Mouse (Mus musculus): Measurements from ENCODE around the gene Ermp1. TPM values are rescaled to one million over a fixed set of nuclear protein-coding genes. Genes with fewer than 3 reads are reported as not detected.

Gene Ermp1
- polyA plus RNA-seq, 1 experiment from 2014 or later = 17.9 TPM

- no peaks in the 10 kb centered on the region for H3K4me1 ChIP-seq (ENCODE audit: control insufficient read depth, insufficient read depth, low read length)
- H3K27ac ChIP-seq (ENCODE audit: low read length) = no peak overlapping the region
- no peaks in the 10 kb centered on the region for H3K36me3 ChIP-seq (ENCODE audit: control insufficient read depth, insufficient read depth, low read length)
- H3K27me3 ChIP-seq (ENCODE audit: control insufficient read depth, insufficient read depth, low read length) = no peaks in the 10 kb centered on the region
- no peak overlapping the region for H3K4me3 ChIP-seq (replicated peaks; ENCODE audit: low read length)
- no peak for ATAC-seq (ENCODE audit: insufficient read depth, low FRiP score)
- no peak overlapping the region for H3K4me2 ChIP-seq (ENCODE audit: low read depth, low read length)
- no peaks in the 10 kb centered on the region for H3K9me3 ChIP-seq (replicated peaks; ENCODE audit: control insufficient read depth, low read length)
- no peak overlapping the region for H3K9ac ChIP-seq (ENCODE audit: low read length)
- WGBS = 73% methylated on average over 10 of the region's 10 CpGs
Measured at GRCm38 (mm10) chr19:29676479-29677193, 28.4 kb upstream of the Ermp1 start.

GRCm38 (mm10) chr19:29675562-29676078, 27.4 kb upstream of the Ermp1 start:
- Histone ChIP-seq H3K9me3 (replicated peaks; ENCODE audit: control insufficient read depth, low read length) (no peaks in the 10 kb centered on the region), H3K27me3 (ENCODE audit: control insufficient read depth, insufficient read depth, low read length) (no peaks in the 10 kb centered on the region), H3K9ac (ENCODE audit: low read length) (no peak overlapping the region), H3K4me2 (ENCODE audit: low read depth, low read length) (no peak overlapping the region), H3K4me1 (ENCODE audit: control insufficient read depth, insufficient read depth, low read length) (no peaks in the 10 kb centered on the region), H3K27ac (ENCODE audit: low read length) (no peak overlapping the region), H3K36me3 (ENCODE audit: control insufficient read depth, insufficient read depth, low read length) (no peaks in the 10 kb centered on the region), H3K4me3 (replicated peaks; ENCODE audit: low read length) (no peak overlapping the region)
- ATAC-seq (ENCODE audit: insufficient read depth, low FRiP score) = peak; percentile 39; the same call in 1 of the 2 replicates
- 28% methylated on average over 9 of the region's 9 CpGs for WGBS

- H3K36me3 ChIP-seq (ENCODE audit: control insufficient read depth, insufficient read depth, low read length) = no peaks in the 10 kb centered on the region
- WGBS = 92% methylated on average over 7 of the region's 7 CpGs
- ATAC-seq (ENCODE audit: insufficient read depth, low FRiP score) = no peak
- H3K9me3 ChIP-seq (replicated peaks; ENCODE audit: control insufficient read depth, low read length) = no peaks in the 10 kb centered on the region
- no peaks in the 10 kb centered on the region for H3K4me1 ChIP-seq (ENCODE audit: control insufficient read depth, insufficient read depth, low read length)
- no peaks in the 10 kb centered on the region for H3K27me3 ChIP-seq (ENCODE audit: control insufficient read depth, insufficient read depth, low read length)
- H3K4me3 ChIP-seq (replicated peaks; ENCODE audit: low read length) = no peak overlapping the region
- no peak overlapping the region for H3K9ac ChIP-seq (ENCODE audit: low read length)
- H3K4me2 ChIP-seq (ENCODE audit: low read depth, low read length) = no peak overlapping the region
- no peak overlapping the region for H3K27ac ChIP-seq (ENCODE audit: low read length)
Measured at GRCm38 (mm10) chr19:29674946-29675345, 26.7 kb upstream of the Ermp1 start.

- H3K4me2 ChIP-seq (ENCODE audit: low read depth, low read length) = no peak overlapping the region
- no peak overlapping the region for H3K4me3 ChIP-seq (replicated peaks; ENCODE audit: low read length)
- no peaks in the 10 kb centered on the region for H3K36me3 ChIP-seq (ENCODE audit: control insufficient read depth, insufficient read depth, low read length)
- ATAC-seq (ENCODE audit: insufficient read depth, low FRiP score) = no peak
- H3K27ac ChIP-seq (ENCODE audit: low read length) = no peak overlapping the region
- no peak overlapping the region for H3K9ac ChIP-seq (ENCODE audit: low read length)
- no peaks in the 10 kb centered on the region for H3K4me1 ChIP-seq (ENCODE audit: control insufficient read depth, insufficient read depth, low read length)
- H3K27me3 ChIP-seq (ENCODE audit: control insufficient read depth, insufficient read depth, low read length) = no peaks in the 10 kb centered on the region
- 95% methylated on average over 13 of the region's 13 CpGs for WGBS
- H3K9me3 ChIP-seq (replicated peaks; ENCODE audit: control insufficient read depth, low read length) = no peaks in the 10 kb centered on the region
Measured at GRCm38 (mm10) chr19:29672660-29673059, 24.4 kb upstream of the Ermp1 start.

- H3K4me1 ChIP-seq (ENCODE audit: control insufficient read depth, insufficient read depth, low read length) = no peaks in the 10 kb centered on the region
- H3K27ac ChIP-seq (ENCODE audit: low read length) = no peak overlapping the region
- H3K9me3 ChIP-seq (replicated peaks; ENCODE audit: control insufficient read depth, low read length) = no peaks in the 10 kb centered on the region
- no peaks in the 10 kb centered on the region for H3K36me3 ChIP-seq (ENCODE audit: control insufficient read depth, insufficient read depth, low read length)
- no peak overlapping the region for H3K9ac ChIP-seq (ENCODE audit: low read length)
- WGBS = 82% methylated on average over 2 of the region's 2 CpGs
- H3K27me3 ChIP-seq (ENCODE audit: control insufficient read depth, insufficient read depth, low read length) = no peaks in the 10 kb centered on the region
- ATAC-seq (ENCODE audit: insufficient read depth, low FRiP score) = no peak
- H3K4me2 ChIP-seq (ENCODE audit: low read depth, low read length) = no peak overlapping the region
- no peak overlapping the region for H3K4me3 ChIP-seq (replicated peaks; ENCODE audit: low read length)
Measured at GRCm38 (mm10) chr19:29671160-29671559, 22.9 kb upstream of the Ermp1 start.

GRCm38 (mm10) chr19:29670247-29670646, 22.0 kb upstream of the Ermp1 start:
- WGBS = 89% methylated on average over 6 of the region's 6 CpGs
- no peak for ATAC-seq (ENCODE audit: insufficient read depth, low FRiP score)
- no peak overlapping the region for H3K4me2 ChIP-seq (ENCODE audit: low read depth, low read length)
- H3K9ac ChIP-seq (ENCODE audit: low read length) = no peak overlapping the region
- H3K9me3 ChIP-seq (replicated peaks; ENCODE audit: control insufficient read depth, low read length) = no peaks in the 10 kb centered on the region
- H3K36me3 ChIP-seq (ENCODE audit: control insufficient read depth, insufficient read depth, low read length) = no peaks in the 10 kb centered on the region
- no peaks in the 10 kb centered on the region for H3K27me3 ChIP-seq (ENCODE audit: control insufficient read depth, insufficient read depth, low read length)
- no peaks in the 10 kb centered on the region for H3K4me1 ChIP-seq (ENCODE audit: control insufficient read depth, insufficient read depth, low read length)
- H3K4me3 ChIP-seq (replicated peaks; ENCODE audit: low read length) = no peak overlapping the region
- H3K27ac ChIP-seq (ENCODE audit: low read length) = no peak overlapping the region

GRCm38 (mm10) chr19:29668135-29668534, 19.9 kb upstream of the Ermp1 start:
- no peak overlapping the region for H3K4me3 ChIP-seq (replicated peaks; ENCODE audit: low read length)
- no peak overlapping the region for H3K4me2 ChIP-seq (ENCODE audit: low read depth, low read length)
- H3K27me3 ChIP-seq (ENCODE audit: control insufficient read depth, insufficient read depth, low read length) = no peaks in the 10 kb centered on the region
- 78% methylated on average over 7 of the region's 7 CpGs for WGBS
- ATAC-seq (ENCODE audit: insufficient read depth, low FRiP score) = no peak
- no peaks in the 10 kb centered on the region for H3K9me3 ChIP-seq (replicated peaks; ENCODE audit: control insufficient read depth, low read length)
- no peaks in the 10 kb centered on the region for H3K4me1 ChIP-seq (ENCODE audit: control insufficient read depth, insufficient read depth, low read length)
- H3K27ac ChIP-seq (ENCODE audit: low read length) = no peak overlapping the region
- H3K9ac ChIP-seq (ENCODE audit: low read length) = no peak overlapping the region
- H3K36me3 ChIP-seq (ENCODE audit: control insufficient read depth, insufficient read depth, low read length) = no peaks in the 10 kb centered on the region

GRCm38 (mm10) chr19:29666965-29667594, 18.9 kb upstream of the Ermp1 start:
- Histone ChIP-seq H3K9ac (ENCODE audit: low read length) (no peak overlapping the region), H3K4me3 (replicated peaks; ENCODE audit: low read length) (no peak overlapping the region), H3K27ac (ENCODE audit: low read length) (no peak overlapping the region), H3K27me3 (ENCODE audit: control insufficient read depth, insufficient read depth, low read length) (no peaks in the 10 kb centered on the region), H3K9me3 (replicated peaks; ENCODE audit: control insufficient read depth, low read length) (no peaks in the 10 kb centered on the region), H3K4me2 (ENCODE audit: low read depth, low read length) (no peak overlapping the region), H3K4me1 (ENCODE audit: control insufficient read depth, insufficient read depth, low read length) (no peaks in the 10 kb centered on the region), H3K36me3 (ENCODE audit: control insufficient read depth, insufficient read depth, low read length) (no peaks in the 10 kb centered on the region)
- no peak for ATAC-seq (ENCODE audit: insufficient read depth, low FRiP score)
- 45% methylated on average over 5 of the region's 5 CpGs for WGBS

- no peak for ATAC-seq (ENCODE audit: insufficient read depth, low FRiP score)
- no peaks in the 10 kb centered on the region for H3K27me3 ChIP-seq (ENCODE audit: control insufficient read depth, insufficient read depth, low read length)
Measured at GRCm38 (mm10) chr19:29666164-29666563, 17.9 kb upstream of the Ermp1 start.

More at GRCm38 (mm10) chr19:29666164-29666563, 17.9 kb upstream of the Ermp1 start:
- no peaks in the 10 kb centered on the region for H3K36me3 ChIP-seq (ENCODE audit: control insufficient read depth, insufficient read depth, low read length)
- no peak overlapping the region for H3K27ac ChIP-seq (ENCODE audit: low read length)
- no peak overlapping the region for H3K4me3 ChIP-seq (replicated peaks; ENCODE audit: low read length)
- 67% methylated on average over 4 of the region's 4 CpGs for WGBS
- H3K4me2 ChIP-seq (ENCODE audit: low read depth, low read length) = no peak overlapping the region
- no peaks in the 10 kb centered on the region for H3K4me1 ChIP-seq (ENCODE audit: control insufficient read depth, insufficient read depth, low read length)
- H3K9me3 ChIP-seq (replicated peaks; ENCODE audit: control insufficient read depth, low read length) = no peaks in the 10 kb centered on the region
- H3K9ac ChIP-seq (ENCODE audit: low read length) = no peak overlapping the region

All from stomach, embryonic 16.5 days (tissue).